In the genomic region with DNA sequence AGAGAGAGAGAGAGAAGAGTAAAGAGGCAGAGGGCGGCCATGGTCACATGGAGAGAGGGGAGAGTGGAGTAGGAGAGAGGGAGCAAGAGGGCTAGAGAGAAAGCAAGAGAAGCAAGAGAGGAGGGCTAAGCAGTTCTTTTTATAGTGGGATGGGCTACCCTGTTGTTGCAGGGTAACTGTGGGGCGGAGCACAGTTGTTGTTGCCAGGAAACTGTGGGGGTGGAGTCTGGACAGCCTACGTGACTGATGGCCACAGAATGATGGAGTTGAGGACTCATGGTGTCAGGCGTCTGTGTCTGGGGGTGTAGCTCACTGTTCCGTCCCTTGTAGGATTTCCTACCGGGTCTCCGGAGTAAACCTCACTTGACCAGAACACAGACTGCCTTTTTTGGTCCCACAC, we compare ENCODE assay signal across 25 mouse cellular contexts.
DNase-seq lines count a peak whose midpoint lies in the region; ATAC-seq and TF ChIP-seq lines count a peak whose summit lies in the region.
"Had no signal": no experiment of that assay in that cellular context is flagged by ENCODE, and none has a peak within 500 bp of the region (broad histone marks: within the 10 kb centered on the region; RNA-seq: fewer than 3 reads in every experiment).

No protein-coding gene starts in this region.

- TF ChIP-seq POLR2A in MEL (IDR thresholded peaks at IDR 0.05; ENCODE audit: control insufficient read depth in 1 of 2, insufficient read depth in 1 of 2, low read depth in 1 of 2, low read length in 2 of 2, poor library complexity in 1 of 2) = no peak

- H3K9ac ChIP-seq in forebrain, embryonic 16.5 days (replicated peaks; ENCODE audit: low read depth, low read length) = no peak overlapping the region
- H3K9ac ChIP-seq in MEL (ENCODE audit: control insufficient read depth, low read depth, low read length, poor library complexity, severe bottlenecking) = no peak overlapping the region
- H3K9ac ChIP-seq: embryonic facial prominence, embryonic 12.5 days; embryonic facial prominence, embryonic 15.5 days; forebrain, embryonic 12.5 days; forebrain, embryonic 15.5 days; heart, embryonic 12.5 days; heart, embryonic 15.5 days; hindbrain, embryonic 14.5 days had no signal

- no peak for ATAC-seq in forebrain, embryonic 16.5 days
- ATAC-seq: forebrain, embryonic 15.5 days; intestine, postnatal 0 days had no signal

- no peak for TF ChIP-seq RAD21 in MEL (IDR thresholded peaks at IDR 0.05; ENCODE audit: low read depth, low read length)

- no peak for TF ChIP-seq CTCF in MEL (IDR thresholded peaks at IDR 0.05 in 2 of 3, conservative IDR thresholded peaks at IDR 0.05 in 1 of 3; ENCODE audit: control insufficient read depth in 1 of 3, insufficient read depth in 1 of 3, low read depth in 2 of 3, low read length in 3 of 3, poor library complexity in 1 of 3, severe bottlenecking in 1 of 3)

- no peak for TF ChIP-seq EP300 in MEL (IDR thresholded peaks at IDR 0.05; ENCODE audit: low read depth in 1 of 2, low read length in 2 of 2)

- no peak for DNase-seq in forebrain, embryonic 10.5 days (ENCODE audit: extremely low spot score, low spot score)
- DNase-seq in ES-CJ7 (ENCODE audit: low read depth, low spot score) (peak; percentile 19), MEL (ENCODE audit: low read depth, low spot score) (peak; percentile 56)
- no peak for DNase-seq in limb, embryonic 10.5 days (ENCODE audit: low spot score)
- no peak for DNase-seq in spleen, adult 18-20 months
- DNase-seq: adrenal gland, postnatal 10 days; adrenal gland, postnatal 36 days; cerebellum, adult 18-20 months; cerebellum, adult 9-10 months; cerebellum, postnatal 14 days; gastrocnemius, postnatal 10 days; gastrocnemius, postnatal 36 days; heart, postnatal 10 days; heart, postnatal 36 days; kidney, adult 2 months had no signal

- H3K4me3 ChIP-seq in forebrain, embryonic 10.5 days = no peak overlapping the region
- no peak overlapping the region for H3K4me3 ChIP-seq in forebrain, embryonic 16.5 days (replicated peaks; ENCODE audit: low read length)
- no peak overlapping the region for H3K4me3 ChIP-seq in MEL (ENCODE audit: control insufficient read depth in 1 of 2, insufficient read depth in 1 of 2, low read depth in 2 of 2, low read length in 2 of 2)
- no peak overlapping the region for H3K4me3 ChIP-seq in limb, embryonic 10.5 days
- H3K4me3 ChIP-seq: embryonic facial prominence, embryonic 12.5 days; embryonic facial prominence, embryonic 15.5 days; forebrain, embryonic 12.5 days; forebrain, embryonic 15.5 days; heart, embryonic 12.5 days; heart, embryonic 15.5 days had no signal

- no peaks in the 10 kb centered on the region for H3K9me3 ChIP-seq in forebrain, embryonic 10.5 days
- H3K9me3 ChIP-seq in forebrain, embryonic 16.5 days (ENCODE audit: control insufficient read depth, low read length) = no peaks in the 10 kb centered on the region
- H3K9me3 ChIP-seq in MEL (replicated peaks; ENCODE audit: insufficient read depth, low read length) = no peaks in the 10 kb centered on the region
- no peaks in the 10 kb centered on the region for H3K9me3 ChIP-seq in limb, embryonic 10.5 days (replicated peaks)
- H3K9me3 ChIP-seq: embryonic facial prominence, embryonic 12.5 days; embryonic facial prominence, embryonic 15.5 days; forebrain, embryonic 12.5 days; forebrain, embryonic 15.5 days; heart, embryonic 15.5 days had no signal

- peaks cover 21% of the 10 kb centered on the region for H3K27me3 ChIP-seq in forebrain, embryonic 10.5 days (ENCODE audit: poor library complexity, severe bottlenecking)
- H3K27me3 ChIP-seq in forebrain, embryonic 16.5 days (replicated peaks; ENCODE audit: control insufficient read depth, insufficient read depth, low read length) = no peaks in the 10 kb centered on the region
- H3K27me3 ChIP-seq in MEL (ENCODE audit: control insufficient read depth in 1 of 2, insufficient read depth in 2 of 2, low read length in 2 of 2) = no peaks in the 10 kb centered on the region
- peaks cover 5% of the 10 kb centered on the region; the same call in 1 of the 2 replicates for H3K27me3 ChIP-seq in limb, embryonic 10.5 days (ENCODE audit: low read depth, poor library complexity, severe bottlenecking)
- H3K27me3 ChIP-seq: embryonic facial prominence, embryonic 15.5 days; forebrain, embryonic 15.5 days had no signal

- H3K27ac ChIP-seq in forebrain, embryonic 10.5 days = peak overlapping the region; percentile 30; the same call in 1 of the 2 replicates
- H3K27ac ChIP-seq in forebrain, embryonic 16.5 days (ENCODE audit: low read length) = no peak overlapping the region
- no peak overlapping the region for H3K27ac ChIP-seq in MEL (ENCODE audit: control insufficient read depth, low read depth, low read length)
- 0 out of 2 replicates have a peak overlapping the region, but pooled peaks have one; percentile 53 for H3K27ac ChIP-seq in limb, embryonic 10.5 days
- H3K27ac ChIP-seq: embryonic facial prominence, embryonic 12.5 days; embryonic facial prominence, embryonic 15.5 days; forebrain, embryonic 12.5 days; forebrain, embryonic 15.5 days; heart, embryonic 15.5 days; hindbrain, embryonic 14.5 days had no signal

- H3K4me1 ChIP-seq in forebrain, embryonic 10.5 days = peaks cover 16% of the 10 kb centered on the region
- H3K4me1 ChIP-seq in forebrain, embryonic 16.5 days (replicated peaks; ENCODE audit: control insufficient read depth, insufficient read depth, low read length) = peaks cover 5% of the 10 kb centered on the region; the same call in 1 of the 2 replicates
- H3K4me1 ChIP-seq in MEL (ENCODE audit: control insufficient read depth in 1 of 2, insufficient read depth in 2 of 2, low read length in 2 of 2) = no peaks in the 10 kb centered on the region; a peak in 1 of 4 replicates
- peaks cover 8% of the 10 kb centered on the region; the same call in 1 of the 2 replicates for H3K4me1 ChIP-seq in limb, embryonic 10.5 days
- H3K4me1 ChIP-seq: embryonic facial prominence, embryonic 12.5 days; embryonic facial prominence, embryonic 15.5 days; forebrain, embryonic 15.5 days; heart, embryonic 12.5 days; heart, embryonic 15.5 days had no signal

- no peak overlapping the region for H3K4me2 ChIP-seq in forebrain, embryonic 16.5 days (ENCODE audit: low read length)
- H3K4me2 ChIP-seq: embryonic facial prominence, embryonic 12.5 days; embryonic facial prominence, embryonic 15.5 days; forebrain, embryonic 12.5 days; forebrain, embryonic 15.5 days; heart, embryonic 12.5 days; heart, embryonic 15.5 days; hindbrain, embryonic 14.5 days had no signal

- no peaks in the 10 kb centered on the region for H3K36me3 ChIP-seq in forebrain, embryonic 10.5 days (replicated peaks)
- no peaks in the 10 kb centered on the region for H3K36me3 ChIP-seq in forebrain, embryonic 16.5 days (ENCODE audit: control insufficient read depth, insufficient read depth)
- H3K36me3 ChIP-seq in MEL (ENCODE audit: control insufficient read depth in 1 of 2, insufficient read depth in 2 of 2, low read length in 2 of 2) = no peaks in the 10 kb centered on the region
- no peaks in the 10 kb centered on the region for H3K36me3 ChIP-seq in limb, embryonic 10.5 days
- H3K36me3 ChIP-seq: embryonic facial prominence, embryonic 12.5 days; embryonic facial prominence, embryonic 15.5 days; forebrain, embryonic 12.5 days; forebrain, embryonic 15.5 days; G1E; heart, embryonic 12.5 days; heart, embryonic 15.5 days had no signal

- no peaks in the 10 kb centered on the region for H3K79me2 ChIP-seq in MEL (ENCODE audit: control insufficient read depth, insufficient read depth, low read length, poor library complexity)

- WGBS in forebrain, embryonic 10.5 days = 80% methylated on average over 7 of the region's 7 CpGs
- 74% methylated on average over 7 of the region's 7 CpGs for WGBS in forebrain, embryonic 16.5 days
- 74% methylated on average over 7 of the region's 7 CpGs for WGBS in limb, embryonic 10.5 days

TF ChIP-seq in MEL, 35 proteins besides CTCF, POLR2A, EP300 and RAD21:
- no peak for TF ChIP-seq USF1 (IDR thresholded peaks at IDR 0.05; ENCODE audit: low read depth, low read length)
- no peak for TF ChIP-seq MEF2A (IDR thresholded peaks at IDR 0.05; ENCODE audit: extremely low read depth, insufficient replicate concordance, low read depth, low read length, poor library complexity, severe bottlenecking)
- TF ChIP-seq ZNF384 (IDR thresholded peaks at IDR 0.05; ENCODE audit: low read depth, low read length) = no peak
- no peak for TF ChIP-seq MAZ (IDR thresholded peaks at IDR 0.05; ENCODE audit: low read depth, low read length)
- TF ChIP-seq TCF12 (IDR thresholded peaks at IDR 0.05; ENCODE audit: low read depth, low read length) = no peak
- TF ChIP-seq MYC (IDR thresholded peaks at IDR 0.05; ENCODE audit: low read depth, low read length) = no peak

Comparison
In these comparisons a context has a peak if more than half of its experiments do, and no peak if none do; other contexts are left out.
1. H3K27ac ChIP-seq: peak in forebrain, embryonic 10.5 days (single experiment) and limb, embryonic 10.5 days (single experiment); none in forebrain, embryonic 16.5 days (single experiment) and MEL (single experiment).
2. DNase-seq: peak in ES-CJ7 (single experiment) and MEL (single experiment); none in forebrain, embryonic 10.5 days (single experiment), limb, embryonic 10.5 days (single experiment) and spleen, adult 18-20 months (0 of 2).